Mouse (Mus musculus) embryonic facial prominence, embryonic 13.5 days (tissue): ENCODE measurements around the gene Macf1. TPM values are rescaled to one million over a fixed set of nuclear protein-coding genes. Genes with fewer than 3 reads are reported as not detected.
"Not testable (repeated sequence)": the region's sequence is repeated elsewhere in the genome, so short reads cannot be mapped to it uniquely, and the experiment has no call there.

Source experiments
- ATAC-seq: fragments of 200-750 bp; cut with Nextera tagmentation; 2 replicates; pipeline ENCODE4 v1.8.0; 2017; ENCODE audit warnings: low read depth; ENCODE audit not compliant: insufficient number of reproducible peaks, insufficient read depth, low FRiP score, low TSS enrichment
- H3K27ac ChIP-seq: fragments of 300-500 bp; sonication (generic); 2 replicates; pipeline ENCODE4 v1.5.1; 2015; ENCODE audit warnings: moderate library complexity, mild to moderate bottlenecking, inconsistent platforms
- H3K27me3 ChIP-seq: fragments of 300-500 bp; sonication (generic); 2 replicates; pipeline ENCODE4 v1.6.1; 2015; ENCODE audit warnings: mild to moderate bottlenecking, inconsistent platforms
- H3K36me3 ChIP-seq: fragments of 300-500 bp; sonication (generic); 2 replicates; pipeline ENCODE4 v1.6.1; 2015; ENCODE audit warnings: mild to moderate bottlenecking, inconsistent platforms
- H3K4me1 ChIP-seq: fragments of 300-500 bp; sonication (generic); 2 replicates; pipeline ENCODE4 v1.6.1; 2015; ENCODE audit warnings: inconsistent platforms
- H3K4me2 ChIP-seq: fragments of 300-500 bp; sonication (generic); 2 replicates; pipeline ENCODE4 v1.6.1; 2015; ENCODE audit warnings: moderate library complexity, mild to moderate bottlenecking, inconsistent platforms
- H3K4me3 ChIP-seq: fragments of 300-500 bp; sonication (generic); 2 replicates; pipeline ENCODE4 v1.5.1; 2015; ENCODE audit warnings: mild to moderate bottlenecking, inconsistent platforms
- H3K9ac ChIP-seq: fragments of 300-500 bp; sonication (generic); 2 replicates; pipeline ENCODE4 v1.6.1; 2015; ENCODE audit warnings: mild to moderate bottlenecking, inconsistent platforms
- H3K9me3 ChIP-seq: fragments of 300-500 bp; sonication (generic); 2 replicates; pipeline ENCODE4 v1.6.1; 2016; ENCODE audit warnings: inconsistent platforms
- WGBS: fragments of 180-500 bp; shearing (Covaris S2); methylation state at CpG from one replicate; pipeline ENCODE4 v1.1.7; 2015; ENCODE audit warnings: mixed read lengths; 5-methylcytosine and 5-hydroxymethylcytosine counted together
- polyA plus RNA-seq: library from polyadenylated mRNA; unstranded; fragments of >200 nt; fragmentation: Nextera tagmentation; extraction: Ambion mirVana; gene quantifications from 2 replicates; pipeline ENCODE4 v1.2.1, GENCODE M21; 2015

The Macf1 gene
- polyA plus RNA-seq, 1 experiment from 2014 or later: 46.3 TPM

- peaks cover 58% of the 10 kb centered on the region for H3K4me1 ChIP-seq
- no peaks in the 10 kb centered on the region for H3K36me3 ChIP-seq
- 30% methylated on average over 10 of the region's 10 CpGs for WGBS
- ATAC-seq: no peak
- no peaks in the 10 kb centered on the region for H3K9me3 ChIP-seq
- no peaks in the 10 kb centered on the region for H3K27me3 ChIP-seq
- peak overlapping the region; percentile 62 for H3K4me2 ChIP-seq
- H3K27ac ChIP-seq: peak overlapping the region; percentile 77
- H3K4me3 ChIP-seq: peak overlapping the region; percentile 40
- peak overlapping the region; percentile 63 for H3K9ac ChIP-seq
Observed at GRCm38 (mm10) chr4:123526779-123527280, 157.3 kb downstream of the Macf1 start.

- H3K4me1 ChIP-seq: peaks cover 50% of the 10 kb centered on the region
- no peak for ATAC-seq
- H3K36me3 ChIP-seq: no peaks in the 10 kb centered on the region
- H3K27me3 ChIP-seq: no peaks in the 10 kb centered on the region
- no peaks in the 10 kb centered on the region for H3K9me3 ChIP-seq
- no peak overlapping the region for H3K4me2 ChIP-seq
- no peak overlapping the region for H3K9ac ChIP-seq
- 88% methylated on average over 5 of the region's 5 CpGs for WGBS
- no peak overlapping the region for H3K27ac ChIP-seq
- no peak overlapping the region for H3K4me3 ChIP-seq
Observed at GRCm38 (mm10) chr4:123524746-123525145, 159.4 kb downstream of the Macf1 start.

GRCm38 (mm10) chr4:123520123-123520522 is 164.0 kb downstream of the Macf1 start:
- not testable (repeated sequence) for H3K36me3 ChIP-seq, H3K4me2 ChIP-seq, H3K27ac ChIP-seq, H3K4me3 ChIP-seq, ATAC-seq, H3K27me3 ChIP-seq, H3K9me3 ChIP-seq, H3K9ac ChIP-seq
- peaks cover 21% of the 10 kb centered on the region for H3K4me1 ChIP-seq
- 85% methylated on average over 5 of the region's 5 CpGs for WGBS

- Histone ChIP-seq H3K27ac (no peak overlapping the region), H3K4me1 (0 out of 2 replicates have a peak, but pooled peaks cover 3% of the 10 kb centered on the region), H3K36me3 (peaks cover 20% of the 10 kb centered on the region), H3K9me3 (no peaks in the 10 kb centered on the region), H3K9ac (no peak overlapping the region), H3K4me2 (no peak overlapping the region), H3K4me3 (no peak overlapping the region), H3K27me3 (no peaks in the 10 kb centered on the region)
- ATAC-seq: no peak
- 84% methylated on average over 1 of the region's 1 CpGs for WGBS
Observed at GRCm38 (mm10) chr4:123515673-123516072, 168.5 kb downstream of the Macf1 start.

- no peak overlapping the region for H3K27ac ChIP-seq
- H3K9ac ChIP-seq: no peak overlapping the region
- no peak overlapping the region for H3K4me2 ChIP-seq
- WGBS: 45% methylated on average over 1 of the region's 1 CpGs
- ATAC-seq: no peak
- no peaks in the 10 kb centered on the region for H3K9me3 ChIP-seq
- H3K27me3 ChIP-seq: no peaks in the 10 kb centered on the region
- no peaks in the 10 kb centered on the region for H3K4me1 ChIP-seq
- peaks cover 69% of the 10 kb centered on the region for H3K36me3 ChIP-seq
- no peak overlapping the region for H3K4me3 ChIP-seq
Observed at GRCm38 (mm10) chr4:123510201-123510600, 174.0 kb downstream of the Macf1 start.

- Histone ChIP-seq H3K4me3 (no peak overlapping the region), H3K9ac (no peak overlapping the region), H3K4me1 (no peaks in the 10 kb centered on the region), H3K36me3 (peaks cover 78% of the 10 kb centered on the region), H3K9me3 (no peaks in the 10 kb centered on the region), H3K27ac (no peak overlapping the region), H3K27me3 (no peaks in the 10 kb centered on the region), H3K4me2 (no peak overlapping the region)
- 66% methylated on average over 3 of the region's 3 CpGs for WGBS
- no peak for ATAC-seq
Observed at GRCm38 (mm10) chr4:123489086-123489485, 195.1 kb downstream of the Macf1 start.

GRCm38 (mm10) chr4:123479991-123480390 is 204.2 kb downstream of the Macf1 start:
- ATAC-seq: no peak
- Histone ChIP-seq H3K4me1 (no peaks in the 10 kb centered on the region), H3K4me2 (no peak overlapping the region), H3K9ac (no peak overlapping the region), H3K36me3 (peaks cover 62% of the 10 kb centered on the region), H3K9me3 (no peaks in the 10 kb centered on the region), H3K27ac (no peak overlapping the region), H3K4me3 (no peak overlapping the region), H3K27me3 (no peaks in the 10 kb centered on the region)
- WGBS: 92% methylated on average over 4 of the region's 4 CpGs

- ATAC-seq: no peak
- Histone ChIP-seq H3K9ac (no peak overlapping the region), H3K4me1 (no peaks in the 10 kb centered on the region), H3K4me3 (no peak overlapping the region), H3K36me3 (peaks cover 66% of the 10 kb centered on the region), H3K9me3 (no peaks in the 10 kb centered on the region), H3K27me3 (no peaks in the 10 kb centered on the region), H3K4me2 (no peak overlapping the region), H3K27ac (no peak overlapping the region)
- WGBS: 68% methylated on average over 8 of the region's 8 CpGs
Observed at GRCm38 (mm10) chr4:123478655-123479433, 205.3 kb downstream of the Macf1 start.

DNA sequence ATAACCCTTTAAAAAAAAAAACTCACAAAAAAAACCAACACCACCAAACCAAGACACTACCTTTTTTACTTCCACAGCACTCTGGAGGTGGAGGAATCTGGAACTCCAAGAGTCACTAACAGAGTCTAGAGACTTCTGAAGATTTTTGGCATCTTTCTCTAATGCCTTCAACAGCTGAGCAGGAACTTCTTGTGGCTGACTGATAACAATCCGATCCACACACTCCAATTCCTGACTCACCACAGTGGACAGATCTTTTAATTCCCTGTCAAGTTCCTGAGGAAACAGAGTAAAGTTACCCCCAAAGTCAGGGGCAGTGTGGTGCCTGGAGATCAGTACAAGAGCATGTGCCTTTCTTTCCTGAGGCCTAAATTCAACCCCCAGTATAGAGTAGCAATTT is 218.4 kb downstream of the Macf1 start:
- WGBS: 75% methylated on average over 1 of the region's 1 CpGs
- H3K27ac ChIP-seq: no peak overlapping the region
- peaks cover 70% of the 10 kb centered on the region for H3K36me3 ChIP-seq
- no peak overlapping the region for H3K9ac ChIP-seq
- H3K9me3 ChIP-seq: no peaks in the 10 kb centered on the region
- H3K4me1 ChIP-seq: no peaks in the 10 kb centered on the region
- H3K4me3 ChIP-seq: no peak overlapping the region
- no peaks in the 10 kb centered on the region for H3K27me3 ChIP-seq
- ATAC-seq: no peak
- no peak overlapping the region for H3K4me2 ChIP-seq

DNA sequence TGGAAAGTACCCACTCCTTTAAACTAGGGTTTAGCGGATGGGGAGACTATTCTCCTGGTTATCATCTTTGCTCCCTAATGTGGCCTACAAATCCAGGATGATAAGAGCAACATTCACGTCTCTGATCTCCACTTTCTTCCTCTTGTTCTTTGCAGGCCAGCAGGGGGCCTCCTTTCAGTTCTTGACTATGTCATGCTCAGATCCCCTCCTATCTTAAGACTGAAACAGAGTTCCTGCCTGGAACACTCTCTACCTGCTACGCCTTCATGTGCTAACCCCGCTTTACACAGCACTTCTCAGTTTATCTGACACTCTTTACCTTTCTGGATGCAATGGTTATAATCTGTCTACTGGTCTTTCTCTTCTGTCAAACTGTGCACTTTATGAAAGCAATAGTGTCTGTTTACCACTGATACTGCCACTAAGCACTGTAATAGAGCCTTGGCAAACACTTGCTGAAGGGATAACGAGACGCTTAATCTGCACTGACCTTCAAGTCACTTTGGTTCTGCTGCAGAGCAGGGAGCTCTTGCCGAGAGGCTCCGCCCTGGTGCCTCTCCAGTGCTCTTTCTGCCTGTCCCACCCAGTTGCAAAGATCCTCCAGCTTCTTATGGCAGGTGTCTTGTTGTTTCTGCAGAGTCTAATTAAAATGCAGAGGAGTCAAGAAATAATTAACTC is 223.4 kb downstream of the Macf1 start:
- no peak for ATAC-seq
- no peaks in the 10 kb centered on the region for H3K27me3 ChIP-seq
- H3K9me3 ChIP-seq: no peaks in the 10 kb centered on the region
- 84% methylated on average over 8 of the region's 8 CpGs for WGBS
- peaks cover 84% of the 10 kb centered on the region for H3K36me3 ChIP-seq
- no peaks in the 10 kb centered on the region for H3K4me1 ChIP-seq
- H3K4me2 ChIP-seq: no peak overlapping the region
- no peak overlapping the region for H3K27ac ChIP-seq
- H3K4me3 ChIP-seq: no peak overlapping the region
- no peak overlapping the region for H3K9ac ChIP-seq

DNA sequence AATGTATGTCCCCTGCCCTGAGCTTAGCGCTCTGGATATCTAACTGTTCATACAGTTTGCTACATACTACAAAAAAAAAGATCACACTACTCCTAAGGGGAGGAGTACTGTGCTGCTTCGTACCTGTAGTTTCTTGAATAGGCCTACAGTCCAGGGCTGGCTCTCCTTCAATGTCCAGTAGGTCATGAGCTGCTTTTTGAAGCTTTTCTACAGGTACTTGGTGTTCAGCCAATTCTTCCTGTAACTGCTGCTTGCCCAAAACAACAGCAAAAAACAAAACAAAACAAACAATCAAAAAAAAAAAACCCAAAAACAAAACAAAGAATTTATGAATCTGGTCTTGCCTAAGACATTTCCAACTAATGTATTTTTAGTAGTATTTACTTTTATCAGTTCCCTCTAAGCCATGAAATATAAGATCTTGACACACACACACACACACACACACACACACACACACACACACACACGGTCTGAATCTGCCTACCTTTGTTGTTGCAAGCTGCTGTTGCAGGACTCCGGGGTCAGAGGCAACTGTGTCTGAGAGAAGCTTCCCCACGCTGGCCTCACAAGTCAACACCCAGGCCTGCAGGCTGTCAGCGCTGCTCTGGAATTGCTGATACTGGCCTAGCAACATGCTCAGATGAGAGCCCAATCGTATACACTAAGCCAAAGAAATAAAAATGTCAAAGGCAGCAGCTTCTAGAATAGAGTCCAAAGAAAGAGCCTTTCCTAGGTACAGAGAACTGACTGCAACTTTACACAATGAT is 229.1 kb downstream of the Macf1 start:
- Histone ChIP-seq H3K4me2 (no peak overlapping the region), H3K9ac (no peak overlapping the region), H3K4me1 (no peaks in the 10 kb centered on the region), H3K9me3 (no peaks in the 10 kb centered on the region), H3K4me3 (no peak overlapping the region), H3K27me3 (no peaks in the 10 kb centered on the region), H3K36me3 (peaks cover 73% of the 10 kb centered on the region), H3K27ac (no peak overlapping the region)
- 74% methylated on average over 7 of the region's 7 CpGs for WGBS
- no peak for ATAC-seq
